Mouse (Mus musculus): ENCODE data around the gene Mfsd11.

DNA sequence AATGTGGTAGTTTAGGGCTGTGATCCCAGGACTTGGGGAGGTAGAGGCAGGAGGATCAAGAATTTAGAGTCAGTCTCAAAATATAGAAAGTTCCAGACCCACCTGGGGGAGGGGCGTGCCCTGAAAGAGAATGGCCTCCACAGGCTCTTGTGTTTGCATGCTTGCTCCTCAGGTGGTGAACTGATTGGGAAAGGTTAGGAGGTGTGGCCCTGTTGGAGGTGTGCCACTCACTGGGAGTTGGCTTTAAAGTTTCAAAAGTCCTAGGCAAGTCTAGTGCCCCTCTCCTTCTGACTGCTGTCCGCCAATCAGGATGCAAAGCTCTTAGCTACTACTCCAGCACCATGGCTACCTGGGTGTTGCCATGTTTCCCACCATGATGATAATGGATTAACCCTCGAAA lies 63.0 kb downstream of the Mfsd11 start:
- no peak for TF ChIP-seq CTCF (IDR thresholded peaks at IDR 0.05; ENCODE audit: control insufficient read depth, insufficient read depth, insufficient read length)
- no peak for TF ChIP-seq USF1 (IDR thresholded peaks at IDR 0.05; ENCODE audit: low read depth)
- TF ChIP-seq CEBPB (IDR thresholded peaks at IDR 0.05; ENCODE audit: low read depth), result no peak

Data from C2C12 (cell line).